Mouse (Mus musculus) induced T-regulatory cell, adult 2 months (primary cell): ENCODE measurements at regions not wholly inside any gene's neighbourhood (a gene's known extent, or its start where the extent isn't known, plus 50 kb on each side); places are given as distances from the start of the nearest gene placed in this dataset.
"Not testable (repeated sequence)": the region's sequence is repeated elsewhere in the genome, so short reads cannot be mapped to it uniquely, and the experiment has no call there.

Experiments
- DNase-seq: peaks from one replicate; pipeline ENCODE4 v3.0.0-alpha.2; 2012; ENCODE audit warnings: low read depth

GRCm38 (mm10) chr4:22792826-22793225 is 304.7 kb upstream of the Pou3f2 start:
- DNase-seq: no peak

GRCm38 (mm10) chr4:22787866-22788265 is 299.7 kb upstream of the Pou3f2 start:
- DNase-seq: no peak

- not testable (repeated sequence) for DNase-seq
These were observed 274.9 kb upstream of the Pou3f2 start for GRCm38 (mm10) chr4:22763026-22763425.
